Mouse (Mus musculus): ENCODE data around the gene Mrgprf.

- TF ChIP-seq POLR2A (IDR thresholded peaks at IDR 0.05; ENCODE audit: insufficient read length, low read depth): no peak
- TF ChIP-seq TCF3 (IDR thresholded peaks at IDR 0.05; ENCODE audit: insufficient read length, low read depth): no peak
- no peak for TF ChIP-seq USF1 (IDR thresholded peaks at IDR 0.05; ENCODE audit: low read depth)
- no peak for TF ChIP-seq POLR2AphosphoS2 (IDR thresholded peaks at IDR 0.05; ENCODE audit: insufficient read length, low read depth)
- no peak for TF ChIP-seq E2F4 (IDR thresholded peaks at IDR 0.05; ENCODE audit: insufficient read depth)
- TF ChIP-seq TCF12 (IDR thresholded peaks at IDR 0.05; ENCODE audit: insufficient read depth, poor library complexity, severe bottlenecking): no peak
- TF ChIP-seq MAX (IDR thresholded peaks at IDR 0.05; ENCODE audit: low read depth): no peak
- no peak for TF ChIP-seq MYOD1 (IDR thresholded peaks at IDR 0.05; ENCODE audit: control insufficient read depth in 1 of 3, insufficient read length in 2 of 3, low read depth in 2 of 3)
- no peak for TF ChIP-seq MYOG (IDR thresholded peaks at IDR 0.05; ENCODE audit: control insufficient read depth in 1 of 3, insufficient read depth in 1 of 3, insufficient read length in 2 of 3, low read depth in 2 of 3)
- no peak for TF ChIP-seq SRF (IDR thresholded peaks at IDR 0.05; ENCODE audit: control insufficient read depth, insufficient read length, low read depth)
Observed at GRCm38 (mm10) chr7:145308061-145308675, 7.5 kb downstream of the Mrgprf start.

Measured in myocyte (in vitro differentiated cells).